Mouse (Mus musculus): ENCODE results near the gene Atp2b4. TPM values are rescaled to one million over a fixed set of nuclear protein-coding genes. Genes with fewer than 3 reads are reported as not detected.

The Atp2b4 gene
- 11.2 and 12.7 TPM in 2 replicates for polyA plus RNA-seq (2014; fragmentation: Nextera tagmentation; extraction: Ambion mirVana)

GRCm38 (mm10) chr1:133800948-133801393, at the start of gene Atp2b4:
Atp2b4 (minus strand) TSS chr1:133801041.
- Histone ChIP-seq H3K36me3 (ENCODE audit: insufficient read depth) (no peaks in the 10 kb centered on the region), H3K9me3 (ENCODE audit: low read depth, low read length) (no peaks in the 10 kb centered on the region), H3K4me3 (ENCODE audit: low read depth, low read length) (peak within 1 kb of the TSS; percentile 62), H3K4me2 (peak within 1 kb of the TSS; percentile 97), H3K27me3 (ENCODE audit: insufficient read depth, low read length) (no peaks in the 10 kb centered on the region), H3K9ac (peak within 1 kb of the TSS; percentile 46), H3K27ac (ENCODE audit: low read depth) (peak within 1 kb of the TSS; percentile 62), H3K4me1 (ENCODE audit: insufficient read depth) (peaks cover 21% of the 10 kb centered on the region)
- DNase-seq = peak; percentile 98
- no peak for TF ChIP-seq CTCF (IDR thresholded peaks at IDR 0.05; ENCODE audit: low read depth)
- WGBS = 1% methylated on average over 16 of the region's 16 CpGs
- ATAC-seq (ENCODE audit: insufficient read depth) = peak; percentile 84

- Histone ChIP-seq H3K27me3 (ENCODE audit: insufficient read depth, low read length) (no peaks in the 10 kb centered on the region), H3K4me1 (ENCODE audit: insufficient read depth) (peaks cover 18% of the 10 kb centered on the region), H3K4me3 (ENCODE audit: low read depth, low read length) (no peak overlapping the region), H3K9ac (no peak overlapping the region), H3K4me2 (no peak overlapping the region), H3K36me3 (ENCODE audit: insufficient read depth) (no peaks in the 10 kb centered on the region), H3K27ac (ENCODE audit: low read depth) (no peak overlapping the region), H3K9me3 (ENCODE audit: low read depth, low read length) (no peaks in the 10 kb centered on the region)
- 15% methylated on average over 9 of the region's 9 CpGs for WGBS
- no peak for TF ChIP-seq CTCF (IDR thresholded peaks at IDR 0.05; ENCODE audit: low read depth)
- DNase-seq = no peak
- ATAC-seq (ENCODE audit: insufficient read depth) = no peak
These were observed 43.9 kb upstream of the Atp2b4 start for GRCm38 (mm10) chr1:133844734-133845133.

GRCm38 (mm10) chr1:133843900-133844299, 43.1 kb upstream of the Atp2b4 start:
- Histone ChIP-seq H3K4me3 (ENCODE audit: low read depth, low read length) (no peak overlapping the region), H3K4me1 (ENCODE audit: insufficient read depth) (peaks cover 18% of the 10 kb centered on the region)

GRCm38 (mm10) chr1:133843370-133843769, 42.5 kb upstream of the Atp2b4 start:
- Histone ChIP-seq H3K27me3 (ENCODE audit: insufficient read depth, low read length) (no peaks in the 10 kb centered on the region), H3K4me2 (no peak overlapping the region), H3K9ac (no peak overlapping the region), H3K9me3 (ENCODE audit: low read depth, low read length) (no peaks in the 10 kb centered on the region), H3K4me3 (ENCODE audit: low read depth, low read length) (no peak overlapping the region), H3K27ac (ENCODE audit: low read depth) (no peak overlapping the region), H3K4me1 (ENCODE audit: insufficient read depth) (peaks cover 18% of the 10 kb centered on the region), H3K36me3 (ENCODE audit: insufficient read depth) (no peaks in the 10 kb centered on the region)
- TF ChIP-seq CTCF (IDR thresholded peaks at IDR 0.05; ENCODE audit: low read depth) = no peak
- ATAC-seq (ENCODE audit: insufficient read depth) = peak; percentile 89
- peak; percentile 84 for DNase-seq
- 24% methylated on average over 4 of the region's 4 CpGs for WGBS

More at GRCm38 (mm10) chr1:133843900-133844299, 43.1 kb upstream of the Atp2b4 start:
- ATAC-seq (ENCODE audit: insufficient read depth) (no peak), DNase-seq (no peak)
- no peaks in the 10 kb centered on the region for H3K9me3 ChIP-seq (ENCODE audit: low read depth, low read length)
- H3K4me2 ChIP-seq = no peak overlapping the region
- no peak overlapping the region for H3K9ac ChIP-seq
- H3K27me3 ChIP-seq (ENCODE audit: insufficient read depth, low read length) = no peaks in the 10 kb centered on the region
- 67% methylated on average over 6 of the region's 6 CpGs for WGBS
- TF ChIP-seq CTCF (IDR thresholded peaks at IDR 0.05; ENCODE audit: low read depth) = no peak
- no peak overlapping the region for H3K27ac ChIP-seq (ENCODE audit: low read depth)
- no peaks in the 10 kb centered on the region for H3K36me3 ChIP-seq (ENCODE audit: insufficient read depth)

GRCm38 (mm10) chr1:133842074-133842725, 41.4 kb upstream of the Atp2b4 start:
- Histone ChIP-seq H3K36me3 (ENCODE audit: insufficient read depth) (no peaks in the 10 kb centered on the region), H3K4me2 (no peak overlapping the region), H3K27ac (ENCODE audit: low read depth) (no peak overlapping the region), H3K9me3 (ENCODE audit: low read depth, low read length) (no peaks in the 10 kb centered on the region), H3K4me1 (ENCODE audit: insufficient read depth) (peaks cover 18% of the 10 kb centered on the region), H3K9ac (no peak overlapping the region), H3K27me3 (ENCODE audit: insufficient read depth, low read length) (no peaks in the 10 kb centered on the region), H3K4me3 (ENCODE audit: low read depth, low read length) (no peak overlapping the region)
- ATAC-seq (ENCODE audit: insufficient read depth) (no peak), DNase-seq (peak; percentile 34)
- TF ChIP-seq CTCF (IDR thresholded peaks at IDR 0.05; ENCODE audit: low read depth) = no peak
- WGBS = 62% methylated on average over 11 of the region's 11 CpGs

GRCm38 (mm10) chr1:133841171-133841926, 40.5 kb upstream of the Atp2b4 start:
- Histone ChIP-seq H3K27me3 (ENCODE audit: insufficient read depth, low read length) (no peaks in the 10 kb centered on the region), H3K9ac (no peak overlapping the region), H3K9me3 (ENCODE audit: low read depth, low read length) (no peaks in the 10 kb centered on the region), H3K36me3 (ENCODE audit: insufficient read depth) (no peaks in the 10 kb centered on the region), H3K4me3 (ENCODE audit: low read depth, low read length) (no peak overlapping the region), H3K4me1 (ENCODE audit: insufficient read depth) (peaks cover 18% of the 10 kb centered on the region), H3K4me2 (no peak overlapping the region), H3K27ac (ENCODE audit: low read depth) (no peak overlapping the region)
- no peak for TF ChIP-seq CTCF (IDR thresholded peaks at IDR 0.05; ENCODE audit: low read depth)
- ATAC-seq (ENCODE audit: insufficient read depth) (no peak), DNase-seq (no peak)
- WGBS = 81% methylated on average over 15 of the region's 15 CpGs

GRCm38 (mm10) chr1:133840530-133840929, 39.7 kb upstream of the Atp2b4 start:
- ATAC-seq (ENCODE audit: insufficient read depth) (no peak), DNase-seq (no peak)
- no peak overlapping the region for H3K4me2 ChIP-seq
- H3K36me3 ChIP-seq (ENCODE audit: insufficient read depth) = no peaks in the 10 kb centered on the region
- H3K9ac ChIP-seq = no peak overlapping the region
- 53% methylated on average over 12 of the region's 12 CpGs for WGBS
- no peaks in the 10 kb centered on the region for H3K27me3 ChIP-seq (ENCODE audit: insufficient read depth, low read length)
- peaks cover 18% of the 10 kb centered on the region for H3K4me1 ChIP-seq (ENCODE audit: insufficient read depth)
- no peak for TF ChIP-seq CTCF (IDR thresholded peaks at IDR 0.05; ENCODE audit: low read depth)
- H3K9me3 ChIP-seq (ENCODE audit: low read depth, low read length) = no peaks in the 10 kb centered on the region
- H3K27ac ChIP-seq (ENCODE audit: low read depth) = no peak overlapping the region
- no peak overlapping the region for H3K4me3 ChIP-seq (ENCODE audit: low read depth, low read length)
